Mouse (Mus musculus) lung, adult 2 months (tissue): ENCODE measurements around the gene Spef1.

Source experiments
- CTCF ChIP-seq: fragments of 200-500 bp; IDR thresholded peaks from 2 replicates; pipeline ENCODE4 v1.5.1; 2011; ENCODE audit warnings: mild to moderate bottlenecking, low read length, control low read depth; ENCODE audit not compliant: insufficient read depth
- POLR2A ChIP-seq: fragments of 200-500 bp; IDR thresholded peaks from 2 replicates; pipeline ENCODE4 v1.6.1; 2011; ENCODE audit warnings: low read depth, mild to moderate bottlenecking, control low read depth, low read length, borderline replicate concordance; ENCODE audit errors: extremely low read depth

DNA sequence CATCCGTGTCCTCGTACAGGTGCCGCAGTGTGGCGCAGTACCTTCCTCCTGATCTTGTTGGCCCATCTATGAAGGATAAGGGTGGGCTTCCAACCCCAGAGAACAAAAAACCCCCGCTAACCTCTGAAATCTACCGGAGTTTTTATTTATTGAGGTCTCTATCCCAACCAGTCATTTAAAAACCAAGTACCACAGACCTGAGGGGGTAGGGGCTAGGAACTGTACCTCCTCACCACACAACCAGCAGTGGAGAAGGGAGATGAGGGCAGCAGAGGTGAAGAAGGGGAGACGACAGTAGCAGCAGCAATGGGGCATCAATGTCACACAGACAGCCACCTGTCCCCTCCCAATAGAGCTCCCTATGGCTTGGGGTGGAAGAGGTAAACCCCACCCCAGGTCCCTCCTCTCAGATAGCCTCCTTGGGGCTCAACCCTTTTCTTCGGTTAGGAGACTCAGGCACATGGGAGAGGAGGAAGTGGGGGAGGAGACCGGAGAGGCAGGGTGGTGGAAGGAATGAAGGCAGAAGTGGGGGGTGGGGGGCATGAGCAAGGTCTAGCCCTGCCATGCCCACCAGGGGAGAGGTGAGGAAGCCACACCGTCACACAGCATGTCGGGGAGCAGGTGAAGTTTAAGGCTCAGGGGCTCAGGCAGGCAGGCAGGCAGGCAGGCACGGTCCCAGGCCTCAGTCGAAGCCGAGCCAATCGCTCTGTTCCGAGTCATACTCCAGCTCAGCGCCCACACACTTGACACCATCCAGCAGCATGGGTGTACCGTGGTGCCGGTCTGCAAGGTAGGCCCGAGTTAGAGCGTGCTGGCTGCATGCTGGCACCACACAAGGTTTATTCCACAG is 40.7 kb downstream of the Spef1 start:
- TF ChIP-seq POLR2A, result no peak; the same call in 1 of the 2 replicates
- TF ChIP-seq CTCF, result no peak
